Mouse (Mus musculus) layer of hippocampus, postnatal 36 days (tissue): ENCODE data around the gene Orm1. TPM values are rescaled to one million over a fixed set of nuclear protein-coding genes. Genes with fewer than 3 reads are reported as not detected.

ENCODE experiments used
- DNase-seq, 2 experiments: peaks; one replicate each; pipeline ENCODE4 v3.0.0; 2022
- total RNA-seq, 2 experiments: library from RNA; stranded (reverse); gene quantifications; 2 replicates each; pipeline ENCODE4 v1.2.3; 2021

Orm1 gene
- total RNA-seq, 2 experiments from 2014 or later: not detected

- DNase-seq: no peak
Observed at GRCm38 (mm10) chr4:63356981-63357570, 12.7 kb downstream of the Orm1 start.

- no peak for DNase-seq
Observed at GRCm38 (mm10) chr4:63359861-63360260, 15.5 kb downstream of the Orm1 start.

- no peak for DNase-seq
Observed at GRCm38 (mm10) chr4:63362150-63362549, 17.8 kb downstream of the Orm1 start, which contains the start of gene Orm2. Gene Orm2, plus strand, starts transcription at chr4:63362449.

- DNase-seq: peak; percentile 85 to 86
Observed at GRCm38 (mm10) chr4:63368577-63368976, 24.2 kb downstream of the Orm1 start.

GRCm38 (mm10) chr4:63370897-63371296, 26.5 kb downstream of the Orm1 start:
- DNase-seq: no peak

GRCm38 (mm10) chr4:63371890-63372289, 27.5 kb downstream of the Orm1 start:
- no peak for DNase-seq

GRCm38 (mm10) chr4:63373404-63373803, 29.0 kb downstream of the Orm1 start:
- no peak for DNase-seq

GRCm38 (mm10) chr4:63374331-63374730, 30.0 kb downstream of the Orm1 start:
- no peak for DNase-seq

- DNase-seq: no peak
Observed at GRCm38 (mm10) chr4:63375367-63375766, 31.0 kb downstream of the Orm1 start.

GRCm38 (mm10) chr4:63377483-63377882, 33.1 kb downstream of the Orm1 start:
- no peak for DNase-seq

GRCm38 (mm10) chr4:63382676-63383369, 38.5 kb downstream of the Orm1 start:
- DNase-seq: no peak

- DNase-seq: no peak
Observed at GRCm38 (mm10) chr4:63383474-63383873, 39.1 kb downstream of the Orm1 start.

- no peak for DNase-seq
Observed at GRCm38 (mm10) chr4:63384262-63384661, 39.9 kb downstream of the Orm1 start.

GRCm38 (mm10) chr4:63385253-63385652, 40.9 kb downstream of the Orm1 start:
- DNase-seq: no peak

- no peak for DNase-seq
Observed at GRCm38 (mm10) chr4:63385784-63386183, 41.4 kb downstream of the Orm1 start.

GRCm38 (mm10) chr4:63388029-63388428, 43.7 kb downstream of the Orm1 start:
- no peak for DNase-seq

GRCm38 (mm10) chr4:63389121-63389886, 44.9 kb downstream of the Orm1 start:
- no peak for DNase-seq

- no peak for DNase-seq
Observed at GRCm38 (mm10) chr4:63389887-63390528, 45.6 kb downstream of the Orm1 start.

GRCm38 (mm10) chr4:63391322-63391721, 47.0 kb downstream of the Orm1 start:
- no peak for DNase-seq
